Mouse (Mus musculus): Measurements from ENCODE around the gene Mmp11.
A peak's percentile ranks its signal among the peaks of the same experiment; 100 is the strongest.
"Not testable (repeated sequence)": the region's sequence is repeated elsewhere in the genome, so short reads cannot be mapped to it uniquely, and the experiment has no call there.

Mmp11 gene

DNA sequence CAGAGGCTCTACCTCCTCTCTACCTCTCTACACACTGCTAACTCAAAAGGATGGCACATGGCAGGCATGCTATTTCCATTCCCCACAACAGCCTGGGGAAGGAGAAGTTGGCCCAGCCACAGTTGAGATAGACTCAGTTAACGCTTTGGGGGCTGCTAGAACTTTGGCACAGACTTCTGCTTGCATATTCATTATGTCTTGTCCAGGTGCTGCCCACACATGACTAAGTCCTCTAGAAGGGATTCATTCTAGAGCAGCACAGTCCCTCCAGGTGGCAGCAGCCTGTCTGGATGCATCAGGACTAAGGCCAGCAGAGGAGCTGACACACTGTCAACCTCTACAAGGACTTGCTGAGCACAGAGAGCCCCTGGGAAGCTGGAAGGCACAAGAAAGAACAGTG, 40.1 kb downstream of the Mmp11 start:
- DNase-seq: no peak

DNA sequence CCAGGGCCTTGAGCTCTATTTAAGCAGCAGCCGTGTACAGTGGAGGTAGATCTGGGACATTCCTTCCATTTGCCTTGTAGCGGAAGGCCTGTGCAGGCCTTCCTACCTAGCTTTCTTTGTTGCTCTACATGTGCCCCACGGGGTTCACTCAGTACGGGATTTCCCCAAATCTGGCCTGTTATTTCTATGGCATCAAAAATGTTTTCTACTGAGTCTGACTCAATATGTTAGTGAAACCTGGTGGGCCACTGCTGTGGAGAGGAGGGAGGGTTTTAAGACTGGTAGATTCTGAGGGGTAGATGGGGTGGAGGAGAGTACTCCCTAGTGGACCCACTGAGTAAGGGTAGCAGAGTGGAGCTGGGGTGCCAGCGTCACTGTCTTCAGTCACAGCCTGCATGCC, 40.6 kb downstream of the Mmp11 start:
- DNase-seq: no peak

DNA sequence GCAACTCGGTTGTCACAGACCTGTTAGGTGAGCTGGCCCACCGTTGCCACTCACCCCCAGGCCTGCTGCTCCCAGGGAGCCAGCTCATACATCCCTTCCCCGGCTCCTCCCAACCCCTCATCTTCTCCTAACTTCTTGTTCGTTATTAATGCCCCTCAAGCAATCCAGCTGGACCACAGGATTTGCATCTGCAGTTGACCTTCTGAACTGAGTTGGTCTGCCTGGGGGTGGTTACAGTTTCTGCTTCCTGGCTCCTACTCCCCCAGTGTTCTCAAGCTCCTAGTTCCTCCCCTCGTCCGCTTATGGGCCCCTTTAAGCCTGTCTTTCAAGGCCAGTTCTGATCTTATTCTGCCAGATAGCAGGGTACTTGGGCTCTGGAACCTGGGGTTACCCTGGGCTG, 41.7 kb downstream of the Mmp11 start:
- no peak for DNase-seq

DNA sequence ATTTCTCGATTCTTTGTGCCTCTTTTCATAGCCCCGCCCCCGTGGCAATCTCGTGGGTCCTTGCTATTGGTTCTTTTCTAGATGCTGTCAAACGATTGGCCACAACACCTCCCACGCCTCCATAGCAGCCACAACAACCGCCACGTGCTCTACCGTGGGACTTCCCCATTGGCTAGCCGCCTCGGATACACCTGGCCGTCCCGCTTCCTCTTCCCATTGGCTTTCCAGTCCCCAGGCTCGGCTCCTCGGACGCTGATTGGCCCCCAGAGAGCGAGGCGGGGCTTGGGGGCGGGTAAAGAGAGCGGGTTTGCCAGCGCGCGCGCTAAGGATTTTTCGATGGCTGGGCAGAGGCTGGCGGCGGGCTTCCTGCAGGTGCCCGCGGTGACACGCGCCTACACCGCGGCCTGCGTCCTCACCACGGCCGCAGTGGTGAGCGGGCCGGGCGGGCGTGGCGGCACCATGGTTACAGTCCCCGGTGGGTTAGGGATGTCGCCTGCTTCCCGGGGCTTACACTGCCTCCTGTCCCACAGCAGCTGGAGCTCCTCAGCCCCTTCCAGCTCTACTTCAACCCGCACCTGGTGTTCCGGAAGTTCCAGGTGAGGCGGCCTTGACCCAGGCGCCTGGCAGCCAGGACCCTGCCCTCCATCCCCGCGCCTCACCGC, 43.1 kb downstream of the Mmp11 start, which contains the start of gene Derl3:
TSS of gene Derl3 (plus strand) at position 325 of the 662 bp plus-strand sequence.
- DNase-seq: peak; percentile 96 to 97

DNA sequence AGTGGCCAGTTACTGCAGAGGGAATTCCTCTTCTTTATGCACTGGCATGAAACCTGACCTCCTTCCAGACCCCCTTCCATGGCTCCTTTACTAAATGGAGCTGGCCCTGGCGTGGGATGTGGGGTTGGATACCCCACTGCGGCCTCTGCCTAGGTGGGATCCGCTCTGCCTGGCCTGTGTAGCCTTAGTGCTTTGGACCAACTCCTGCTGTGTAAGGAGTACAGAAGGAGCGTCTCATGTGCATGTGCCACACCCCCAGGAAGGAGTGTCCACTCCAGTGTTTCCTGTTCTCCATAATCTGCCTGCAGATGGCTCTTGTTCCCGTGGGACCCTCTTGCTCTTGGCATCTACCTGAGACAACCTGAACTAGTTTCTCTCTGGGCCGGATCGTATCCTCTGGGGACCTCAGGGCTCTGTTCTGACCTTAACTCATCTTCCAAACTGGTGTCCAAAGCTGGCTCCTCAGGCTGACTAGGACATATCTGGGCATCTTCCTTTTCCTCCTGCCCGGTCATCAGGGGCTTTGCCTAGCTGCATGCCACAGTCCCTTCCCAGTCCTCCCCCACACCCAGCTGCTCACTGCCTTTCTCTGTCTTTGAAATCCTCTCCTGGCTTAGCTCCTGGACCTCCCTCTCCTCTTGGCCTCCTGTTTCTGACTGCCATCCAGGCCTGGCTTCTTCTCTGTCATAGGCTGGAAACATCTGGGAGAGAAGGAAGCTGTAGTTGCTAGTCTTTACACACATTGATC, 46.7 kb downstream of the Mmp11 start:
- DNase-seq: peak in 1 of 2 experiments; percentile 55

DNA sequence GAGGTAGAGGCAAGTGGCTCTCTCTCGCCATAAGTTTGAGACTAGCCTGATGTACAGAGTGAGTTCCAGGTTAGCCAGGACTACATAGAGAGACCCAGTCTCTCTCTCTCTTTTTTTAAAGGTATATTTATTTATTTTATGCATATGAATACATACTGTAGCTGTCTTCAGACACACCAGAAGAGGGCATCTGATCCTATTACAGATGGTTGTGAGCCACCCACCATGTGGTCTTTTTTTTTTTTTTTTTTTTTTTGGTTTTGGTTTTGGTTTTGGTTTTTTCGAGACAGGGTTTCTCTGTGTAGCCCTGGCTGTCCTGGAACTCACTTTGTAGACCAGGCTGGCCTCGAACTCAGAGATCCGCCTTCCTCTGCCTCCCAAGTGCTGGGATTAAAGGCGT, 48.8 kb downstream of the Mmp11 start:
- not testable (repeated sequence) for DNase-seq

DNA sequence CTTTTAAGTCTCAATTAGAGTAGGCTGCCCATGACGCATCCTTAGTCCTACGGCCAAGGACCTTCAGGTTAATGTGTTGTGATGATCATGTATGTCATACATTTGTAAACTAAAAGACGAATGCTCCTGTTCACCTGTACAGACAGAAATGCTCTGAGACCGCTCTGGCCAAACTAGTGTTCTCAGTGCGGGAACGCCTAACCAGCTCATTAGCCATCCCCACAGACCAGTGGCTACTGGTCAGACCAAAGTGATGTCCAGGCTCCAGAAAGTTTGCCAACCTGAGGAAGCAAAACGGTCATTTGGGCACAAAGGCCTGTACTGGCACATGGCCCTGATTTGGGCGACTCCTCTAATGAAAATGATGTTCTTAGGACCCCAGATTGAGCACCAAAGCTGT, 51.6 kb downstream of the Mmp11 start:
- DNase-seq: no peak

DNA sequence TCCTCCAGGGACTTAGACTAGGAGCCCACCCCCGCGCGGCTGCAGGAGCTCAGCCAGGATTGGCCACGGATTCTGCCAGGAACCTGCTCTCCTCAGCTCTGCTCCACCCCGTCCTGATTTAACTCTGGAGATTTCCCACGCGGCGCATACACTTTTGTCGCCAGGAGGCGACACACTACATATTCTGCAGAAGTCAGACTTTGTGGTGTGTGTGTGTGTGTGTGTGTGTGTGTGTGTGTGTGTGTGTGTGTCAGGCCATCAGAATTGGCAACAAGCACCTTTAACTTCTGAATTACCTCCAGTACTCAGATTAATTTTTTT, 53.1 kb downstream of the Mmp11 start:
- DNase-seq: peak; percentile 83 to 87

DNA sequence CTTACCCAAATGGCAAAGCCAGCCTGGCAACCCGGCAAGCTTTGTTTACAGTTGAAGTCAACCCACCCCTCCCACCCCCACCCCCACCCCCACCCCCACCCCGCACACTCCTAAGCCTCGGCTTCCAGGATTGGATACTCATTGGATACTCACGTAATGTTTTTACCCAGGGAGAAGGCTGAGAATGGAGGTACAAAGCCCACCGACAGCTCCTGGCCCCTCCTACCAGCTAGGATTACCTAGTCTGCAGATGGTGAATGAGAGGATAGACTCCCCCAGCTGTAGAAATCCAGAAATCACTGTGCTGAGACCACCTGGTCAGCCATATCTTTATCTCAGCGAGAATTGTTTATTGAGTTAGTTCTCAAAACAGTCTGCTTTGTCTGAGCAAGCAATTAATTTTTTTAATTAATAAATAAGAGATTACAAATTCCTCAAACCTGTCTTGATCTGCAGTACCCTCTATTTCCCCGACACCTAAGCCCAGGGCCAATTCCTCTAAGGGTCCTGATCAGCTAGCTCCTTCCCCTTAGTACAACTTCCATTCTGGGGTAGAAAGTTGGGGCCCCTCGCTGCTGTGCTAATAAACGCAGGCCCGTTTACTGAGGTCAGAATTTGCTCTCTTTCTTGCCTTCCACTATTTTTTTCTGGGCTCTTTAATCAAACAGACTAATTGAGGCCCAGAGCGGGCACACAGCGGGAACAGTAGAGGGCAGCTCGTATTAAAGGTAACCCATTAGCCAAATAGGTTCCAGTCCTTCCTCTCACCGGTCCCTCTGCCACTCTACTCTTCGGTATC, 53.7 kb downstream of the Mmp11 start:
- no peak for DNase-seq

DNA sequence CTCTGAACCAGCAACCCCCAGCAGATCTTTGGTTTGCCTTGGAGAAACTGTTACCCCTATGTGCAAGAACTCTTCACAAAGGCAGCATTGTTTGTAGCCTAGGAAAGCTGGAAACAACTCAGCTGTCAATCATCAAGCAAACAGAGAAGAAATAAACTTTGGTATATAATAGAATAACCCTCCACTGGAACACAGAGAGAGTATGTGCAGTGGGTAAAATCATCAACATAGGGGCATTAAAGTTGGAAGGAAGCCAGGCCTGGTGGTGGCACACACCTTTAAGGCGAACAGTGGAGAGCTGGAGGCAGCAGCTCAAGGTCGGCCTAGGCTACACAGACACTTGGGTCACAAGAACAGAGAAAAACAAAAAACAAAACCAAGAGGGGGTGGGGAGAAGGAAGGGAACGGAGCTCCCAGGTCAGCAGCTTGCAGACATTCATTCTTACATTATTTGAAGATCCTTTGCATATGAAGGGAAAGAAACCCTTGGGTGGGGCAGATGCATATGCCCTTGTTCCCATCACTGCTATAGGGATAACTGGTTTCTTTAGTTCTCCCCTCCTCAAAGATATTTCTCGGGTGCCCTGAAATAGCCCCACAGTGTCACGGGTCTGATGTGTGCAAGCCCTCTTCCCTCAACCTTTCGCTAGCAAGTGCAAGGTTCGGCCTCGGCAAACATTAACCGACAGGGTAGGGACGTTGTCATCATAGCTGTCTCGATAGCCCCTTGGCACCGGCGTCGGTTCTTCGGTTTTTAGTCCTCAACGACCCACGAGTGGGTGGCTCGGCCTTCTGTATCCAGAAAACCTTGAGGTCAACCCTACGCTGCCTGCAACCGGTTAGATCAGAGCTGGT, 54.5 kb downstream of the Mmp11 start:
- no peak for DNase-seq

DNA sequence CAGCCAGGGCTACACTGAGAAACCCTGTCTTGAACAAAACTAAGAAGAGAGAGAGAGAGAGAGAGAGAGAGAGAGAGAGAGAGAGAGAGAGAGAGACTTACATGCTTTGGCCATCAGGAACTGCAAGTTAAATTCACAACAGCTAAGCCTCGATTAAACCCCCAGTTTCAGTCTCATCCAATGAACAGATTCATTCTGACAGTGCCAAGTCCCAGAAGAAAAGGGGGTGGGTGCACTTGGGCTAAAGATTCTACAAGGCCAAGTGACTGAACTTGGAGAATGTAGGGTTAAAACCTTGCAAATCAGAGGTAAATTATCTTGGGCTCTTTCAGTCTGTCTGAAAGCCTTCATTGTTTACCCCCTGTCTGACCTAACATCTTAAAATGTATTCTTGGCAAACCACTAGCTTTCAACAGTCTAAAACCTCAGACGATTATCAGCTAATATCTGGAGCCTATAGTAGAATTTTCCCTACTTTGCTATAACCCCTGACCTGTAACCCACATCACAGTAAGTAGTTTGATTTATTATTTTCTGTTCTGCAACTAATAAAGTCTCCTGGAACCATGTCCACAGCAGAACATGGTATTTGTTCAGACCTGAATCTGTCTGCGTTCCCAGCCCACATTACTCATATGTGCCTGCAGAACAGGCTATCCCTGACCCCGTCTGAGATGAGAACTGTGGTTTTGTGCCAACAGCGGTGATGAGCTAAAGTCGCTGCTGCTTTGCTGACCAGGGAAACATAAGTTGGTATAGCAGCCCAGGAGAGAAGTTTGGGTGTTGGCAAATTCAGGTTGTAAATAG, 55.3 kb downstream of the Mmp11 start:
- DNase-seq: no peak

DNA sequence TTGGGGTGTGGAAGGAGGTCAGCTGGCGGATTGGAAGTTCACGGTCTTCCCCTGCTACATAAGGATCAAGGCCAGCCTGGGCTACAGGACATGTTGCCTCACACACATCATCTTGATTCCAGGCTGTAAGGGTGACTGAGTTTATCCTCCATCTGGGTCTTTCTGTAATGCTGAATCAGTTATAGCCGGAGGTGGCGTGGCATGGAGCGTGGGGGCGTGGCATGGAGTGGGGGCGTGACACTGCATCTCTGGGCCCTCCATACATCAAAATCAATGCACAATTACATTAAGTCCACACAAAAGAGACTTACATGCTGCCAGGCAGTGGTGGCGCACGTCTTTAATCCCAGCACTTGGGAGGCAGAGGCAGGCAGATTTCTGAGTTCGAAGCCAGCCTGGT, 55.9 kb downstream of the Mmp11 start:
- no peak for DNase-seq

DNA sequence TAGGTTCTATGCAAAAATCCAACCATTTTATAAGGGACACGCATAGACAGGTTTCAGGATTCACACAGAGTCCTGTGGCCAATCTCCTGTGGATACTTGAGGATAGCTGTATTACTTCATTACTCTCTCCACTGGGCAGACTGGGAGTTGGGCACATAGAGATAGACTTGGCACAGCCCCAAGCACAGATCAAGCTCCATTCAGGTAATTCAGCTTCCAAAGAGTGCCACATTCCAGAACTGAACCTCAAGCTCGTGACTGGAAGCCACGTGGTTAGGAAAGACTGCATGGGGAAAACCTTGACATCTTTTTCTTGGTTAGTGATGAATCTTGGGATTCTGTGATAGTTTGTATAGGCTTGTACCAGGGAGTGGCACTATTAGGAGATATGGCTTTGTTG, 57.5 kb downstream of the Mmp11 start:
- no peak for DNase-seq

DNA sequence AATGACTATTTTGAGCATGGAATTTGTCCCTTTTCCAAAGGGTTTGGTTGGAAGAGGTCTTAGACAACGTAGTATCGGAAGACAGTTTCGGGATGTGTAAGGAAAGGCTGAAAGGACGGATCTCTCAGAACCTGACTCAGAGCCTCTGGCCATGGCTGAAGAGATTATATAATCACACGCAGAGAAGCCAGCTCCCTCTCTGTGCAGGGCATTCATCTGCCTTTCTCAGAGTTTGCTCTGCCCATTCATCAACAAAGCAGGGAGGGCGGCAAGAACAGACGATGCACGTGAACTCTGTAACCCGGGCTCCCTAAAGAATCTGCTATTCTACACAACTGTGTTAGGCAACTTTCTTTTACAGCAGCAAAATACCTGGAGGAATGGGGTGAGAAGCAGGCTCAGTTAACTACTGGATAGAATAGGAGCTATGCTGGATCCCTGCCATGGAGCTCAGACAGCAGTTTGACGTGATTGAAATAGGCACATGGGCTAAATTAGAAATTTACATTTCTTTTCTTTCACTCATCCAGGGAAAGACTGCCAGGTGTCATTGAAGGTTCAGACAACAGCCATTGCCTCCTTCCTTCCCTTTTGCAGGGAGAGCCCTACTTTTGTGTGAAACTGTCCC, 62.6 kb downstream of the Mmp11 start:
- peak; percentile 63 to 75 for DNase-seq

Data from cerebellum, postnatal 14 days (tissue).